Mouse (Mus musculus) cerebellum, adult 9-10 months (tissue): ENCODE measurements around the gene Gse1.
A peak's percentile ranks its signal among the peaks of the same experiment; 100 is the strongest.

Source experiments
- DNase-seq: peaks from one replicate; pipeline ENCODE4 v3.0.0; 2022

Gse1 gene

GRCm38 (mm10) chr8:120276051-120276890 is 48.0 kb downstream of the Gse1 start:
- DNase-seq = no peak

- no peak for DNase-seq
These were observed 48.7 kb downstream of the Gse1 start for GRCm38 (mm10) chr8:120276891-120277426.

GRCm38 (mm10) chr8:120278009-120278408 is 49.8 kb downstream of the Gse1 start:
- no peak for DNase-seq

GRCm38 (mm10) chr8:120279418-120279817 is 51.2 kb downstream of the Gse1 start:
- no peak for DNase-seq

GRCm38 (mm10) chr8:120281487-120281886 is 53.2 kb downstream of the Gse1 start:
- peak; percentile 80 for DNase-seq

- no peak for DNase-seq
These were observed 54.2 kb downstream of the Gse1 start for GRCm38 (mm10) chr8:120282465-120282864.

- no peak for DNase-seq
These were observed 56.0 kb downstream of the Gse1 start for GRCm38 (mm10) chr8:120284265-120284664.

- DNase-seq = no peak
These were observed 56.8 kb downstream of the Gse1 start for GRCm38 (mm10) chr8:120285033-120285432.

- no peak for DNase-seq
These were observed 57.6 kb downstream of the Gse1 start for GRCm38 (mm10) chr8:120285878-120286277.

- DNase-seq = peak; percentile 71
These were observed 60.1 kb downstream of the Gse1 start for GRCm38 (mm10) chr8:120288122-120288908.

- no peak for DNase-seq
These were observed 60.9 kb downstream of the Gse1 start for GRCm38 (mm10) chr8:120289191-120289590.

GRCm38 (mm10) chr8:120289698-120290181 is 61.5 kb downstream of the Gse1 start:
- peak; percentile 83 for DNase-seq

GRCm38 (mm10) chr8:120290614-120291013 is 62.4 kb downstream of the Gse1 start:
- DNase-seq = no peak

GRCm38 (mm10) chr8:120291650-120292049 is 63.4 kb downstream of the Gse1 start:
- DNase-seq = no peak

GRCm38 (mm10) chr8:120292316-120293107 is 64.3 kb downstream of the Gse1 start:
- DNase-seq = peak; percentile 53

GRCm38 (mm10) chr8:120293421-120294357 is 65.4 kb downstream of the Gse1 start:
- DNase-seq = no peak

- no peak for DNase-seq
These were observed 67.0 kb downstream of the Gse1 start for GRCm38 (mm10) chr8:120294982-120295870.

GRCm38 (mm10) chr8:120297000-120297399 is 68.7 kb downstream of the Gse1 start:
- no peak for DNase-seq

- no peak for DNase-seq
These were observed 70.6 kb downstream of the Gse1 start for GRCm38 (mm10) chr8:120298601-120299532.
